Mouse (Mus musculus) liver, embryonic 13.5 days (tissue): ENCODE data around the gene Cpm. TPM values are rescaled to one million over a fixed set of nuclear protein-coding genes. Genes with fewer than 3 reads are reported as not detected.

Experiments
- ATAC-seq: fragments of 200-750 bp; cut with Nextera tagmentation; 2 replicates; pipeline ENCODE4 v1.8.0; 2017; ENCODE audit warnings: low read depth, mild to moderate bottlenecking, moderate number of reproducible peaks, moderate library complexity
- DNase-seq: peaks from one replicate; pipeline ENCODE4 v3.0.0; 2022
- H3K27ac ChIP-seq: fragments of 300-500 bp; sonication (generic); 2 replicates; pipeline ENCODE4 v1.5.1; 2015; ENCODE audit warnings: moderate library complexity, mild to moderate bottlenecking, inconsistent platforms
- H3K27me3 ChIP-seq: fragments of 300-500 bp; sonication (generic); 2 replicates; pipeline ENCODE4 v1.6.1; 2015; ENCODE audit warnings: mild to moderate bottlenecking, inconsistent platforms
- H3K36me3 ChIP-seq: fragments of 300-500 bp; sonication (generic); 2 replicates; pipeline ENCODE4 v1.6.1; 2015; ENCODE audit warnings: mild to moderate bottlenecking, inconsistent platforms
- H3K4me1 ChIP-seq: fragments of 300-500 bp; sonication (generic); replicated peaks from 2 replicates; pipeline ENCODE4 v1.6.1; 2015; ENCODE audit warnings: inconsistent platforms
- H3K4me2 ChIP-seq: fragments of 300-500 bp; sonication (generic); 2 replicates; pipeline ENCODE4 v1.6.1; 2015; ENCODE audit warnings: inconsistent platforms, mild to moderate bottlenecking, moderate library complexity
- H3K4me3 ChIP-seq: fragments of 300-500 bp; sonication (generic); replicated peaks from 2 replicates; pipeline ENCODE4 v1.5.1; 2015; ENCODE audit warnings: mild to moderate bottlenecking, inconsistent platforms
- H3K9ac ChIP-seq: fragments of 300-500 bp; sonication (generic); 2 replicates; pipeline ENCODE4 v1.6.1; 2015; ENCODE audit warnings: mild to moderate bottlenecking, inconsistent platforms
- H3K9me3 ChIP-seq: fragments of 300-500 bp; sonication (generic); replicated peaks from 2 replicates; pipeline ENCODE4 v1.6.1; 2016; ENCODE audit warnings: inconsistent platforms
- WGBS: fragments of 180-500 bp; shearing (Covaris S2); methylation state at CpG from one replicate; pipeline ENCODE4 v1.1.7; 2015; ENCODE audit not compliant: insufficient replicate concordance; 5-methylcytosine and 5-hydroxymethylcytosine counted together
- polyA plus RNA-seq: library from polyadenylated mRNA; unstranded; fragments of >200 nt; fragmentation: Nextera tagmentation; extraction: Ambion mirVana; gene quantifications from 2 replicates; pipeline ENCODE4 v1.2.1, GENCODE M21; 2015

Cpm gene
- polyA plus RNA-seq, 1 experiment from 2014 or later = 19.3 TPM

- Histone ChIP-seq H3K27ac (0 out of 2 replicates have a peak overlapping the region, but pooled peaks have one; percentile 4), H3K9me3 (no peaks in the 10 kb centered on the region), H3K4me3 (no peak overlapping the region), H3K9ac (no peak overlapping the region), H3K27me3 (no peaks in the 10 kb centered on the region), H3K4me1 (peaks cover 31% of the 10 kb centered on the region), H3K4me2 (no peak overlapping the region), H3K36me3 (no peaks in the 10 kb centered on the region)
- ATAC-seq (no peak), DNase-seq (no peak)
- 71% methylated on average over 5 of the region's 5 CpGs for WGBS
Measured at GRCm38 (mm10) chr10:117679029-117679686, 49.9 kb downstream of the Cpm start.

DNA sequence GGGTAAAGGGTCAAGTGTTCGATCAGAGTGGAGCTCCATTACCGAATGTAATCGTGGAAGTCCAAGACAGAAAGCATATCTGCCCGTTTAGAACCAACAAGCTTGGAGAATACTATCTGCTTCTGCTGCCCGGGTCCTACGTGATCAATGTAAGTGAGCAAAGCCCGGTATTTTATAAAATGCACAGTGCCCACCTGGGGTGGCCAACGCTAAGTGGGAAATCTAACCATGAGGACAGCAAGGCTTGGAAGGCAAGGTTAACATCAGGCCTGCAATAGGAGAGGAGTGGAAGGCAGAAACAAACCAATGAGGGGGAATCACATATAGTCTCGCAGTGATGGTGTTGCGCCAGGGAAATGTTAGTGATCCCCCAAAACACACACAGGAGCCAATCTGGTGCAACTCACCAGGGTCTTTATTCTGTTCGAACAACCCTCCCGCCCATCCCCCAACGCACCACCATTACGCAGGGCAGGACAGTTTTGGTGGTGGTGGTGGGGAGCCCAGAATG, 50.7 kb downstream of the Cpm start:
- 82% methylated on average over 14 of the region's 14 CpGs for WGBS

DNA sequence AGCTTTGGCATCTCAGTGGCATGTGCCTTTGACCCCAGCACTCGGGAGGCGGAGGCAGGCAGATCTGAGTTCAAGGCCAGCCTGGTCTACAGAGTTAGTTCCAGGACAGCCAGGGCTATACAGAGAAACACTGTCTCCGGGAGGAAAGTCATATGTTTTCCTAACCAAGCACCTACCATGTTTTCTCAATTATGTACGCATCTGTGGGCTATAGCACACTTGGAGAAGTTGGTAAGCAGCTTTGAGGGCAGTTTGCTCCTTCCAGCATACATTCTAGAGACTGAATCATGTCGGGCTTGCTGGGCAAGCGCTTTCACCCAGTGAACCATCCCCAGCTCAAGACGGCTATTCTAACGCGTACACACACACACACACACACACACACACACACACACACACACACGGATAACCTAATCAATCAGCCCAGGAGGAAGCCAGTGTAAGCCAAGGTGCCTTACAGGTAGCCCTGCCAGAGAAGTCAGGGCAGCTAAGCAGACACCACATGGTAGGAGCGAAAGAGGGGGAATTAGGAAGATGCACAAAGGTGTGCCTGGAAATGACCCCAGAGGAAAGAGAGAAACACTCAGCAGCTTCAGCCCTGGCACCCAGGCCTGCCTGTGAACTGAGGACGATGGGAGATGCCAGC, 51.7 kb downstream of the Cpm start:
- 76% methylated on average over 12 of the region's 12 CpGs for WGBS
- Histone ChIP-seq H3K4me1 (peaks cover 27% of the 10 kb centered on the region), H3K9me3 (no peaks in the 10 kb centered on the region), H3K9ac (no peak overlapping the region), H3K27ac (no peak overlapping the region), H3K36me3 (no peaks in the 10 kb centered on the region), H3K4me2 (no peak overlapping the region), H3K4me3 (no peak overlapping the region), H3K27me3 (no peaks in the 10 kb centered on the region)
- ATAC-seq = no peak
- no peak for DNase-seq

More for the DNA sequence above, 50.7 kb downstream of the Cpm start:
- no peak for ATAC-seq
- no peak overlapping the region for H3K4me3 ChIP-seq
- no peak overlapping the region for H3K9ac ChIP-seq
- no peak overlapping the region for H3K27ac ChIP-seq
- H3K36me3 ChIP-seq = no peaks in the 10 kb centered on the region
- H3K4me1 ChIP-seq = peaks cover 31% of the 10 kb centered on the region
- no peaks in the 10 kb centered on the region for H3K9me3 ChIP-seq
- H3K27me3 ChIP-seq = no peaks in the 10 kb centered on the region
- no peak for DNase-seq
- no peak overlapping the region for H3K4me2 ChIP-seq

GRCm38 (mm10) chr10:117681543-117681942, 52.2 kb downstream of the Cpm start:
- no peak for ATAC-seq
- Histone ChIP-seq H3K36me3 (no peaks in the 10 kb centered on the region), H3K4me3 (no peak overlapping the region), H3K9me3 (no peaks in the 10 kb centered on the region), H3K9ac (no peak overlapping the region), H3K27ac (no peak overlapping the region), H3K4me2 (no peak overlapping the region), H3K4me1 (peaks cover 22% of the 10 kb centered on the region), H3K27me3 (no peaks in the 10 kb centered on the region)
- 87% methylated on average over 3 of the region's 3 CpGs for WGBS
- DNase-seq = no peak

DNA sequence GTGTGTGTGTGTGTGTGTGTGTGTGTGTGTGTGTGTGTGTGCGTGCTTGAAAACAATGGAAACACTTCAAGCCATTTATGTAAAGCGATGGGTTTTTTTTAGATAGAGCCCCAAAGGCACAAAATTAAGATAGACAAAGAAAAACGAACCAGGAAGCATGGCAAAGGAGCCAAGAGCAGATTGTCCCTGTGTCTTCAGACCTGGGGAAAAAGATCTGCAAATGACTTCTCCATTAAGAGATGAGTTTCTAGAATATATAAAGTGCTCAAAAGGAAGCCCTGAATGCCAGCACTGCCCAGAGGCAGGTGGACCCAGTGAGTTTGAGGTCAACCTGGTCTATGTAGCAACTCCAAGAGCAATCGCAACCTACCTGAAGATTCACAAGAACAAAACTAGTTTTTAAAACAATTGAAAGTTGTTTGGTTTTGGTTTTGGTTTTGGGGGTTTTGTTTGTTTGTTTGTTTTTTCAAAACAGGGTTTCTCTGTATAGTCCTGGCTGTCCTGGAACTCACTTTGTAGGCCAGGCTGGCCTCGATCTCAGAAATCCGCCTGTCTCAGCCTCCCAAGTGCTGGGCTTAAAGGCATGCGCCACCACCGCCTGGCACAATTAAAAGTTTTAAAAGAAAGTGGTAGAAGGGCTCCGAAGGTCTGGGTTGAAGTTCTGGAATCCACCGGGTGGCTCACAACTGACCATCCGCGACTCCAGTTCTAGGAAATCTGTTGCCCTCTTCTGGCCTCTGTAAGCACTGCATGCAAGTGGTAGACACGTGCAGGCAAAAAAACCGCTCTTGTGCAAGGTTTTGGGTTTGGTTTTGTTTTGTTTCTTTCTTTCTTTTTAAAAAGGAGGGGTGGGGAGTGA, 52.9 kb downstream of the Cpm start:
- H3K4me1 ChIP-seq = peaks cover 18% of the 10 kb centered on the region
- no peaks in the 10 kb centered on the region for H3K9me3 ChIP-seq
- no peak overlapping the region for H3K27ac ChIP-seq
- ATAC-seq (no peak), DNase-seq (peak; percentile 24)
- no peak overlapping the region for H3K4me3 ChIP-seq
- H3K9ac ChIP-seq = no peak overlapping the region
- no peaks in the 10 kb centered on the region for H3K27me3 ChIP-seq
- no peak overlapping the region for H3K4me2 ChIP-seq
- WGBS = 56% methylated on average over 14 of the region's 14 CpGs
- no peaks in the 10 kb centered on the region for H3K36me3 ChIP-seq

- no peak overlapping the region for H3K4me3 ChIP-seq
- no peak overlapping the region for H3K27ac ChIP-seq
- H3K9me3 ChIP-seq = no peaks in the 10 kb centered on the region
- WGBS = 78% methylated on average over 30 of the region's 30 CpGs
- peaks cover 3% of the 10 kb centered on the region; the same call in 1 of the 2 replicates for H3K36me3 ChIP-seq
- H3K4me1 ChIP-seq = peaks cover 11% of the 10 kb centered on the region
- no peak for DNase-seq
- no peaks in the 10 kb centered on the region for H3K27me3 ChIP-seq
- no peak for ATAC-seq
- H3K4me2 ChIP-seq = no peak overlapping the region
- no peak overlapping the region for H3K9ac ChIP-seq
Measured at GRCm38 (mm10) chr10:117682858-117683733, 53.8 kb downstream of the Cpm start.

GRCm38 (mm10) chr10:117683734-117684037, 54.4 kb downstream of the Cpm start:
- ATAC-seq = no peak
- H3K9me3 ChIP-seq = no peaks in the 10 kb centered on the region
- H3K4me1 ChIP-seq = peaks cover 5% of the 10 kb centered on the region
- no peak overlapping the region for H3K4me2 ChIP-seq
- no peak for DNase-seq
- WGBS = 85% methylated on average over 9 of the region's 9 CpGs
- H3K27ac ChIP-seq = no peak overlapping the region
- H3K27me3 ChIP-seq = no peaks in the 10 kb centered on the region
- no peak overlapping the region for H3K4me3 ChIP-seq
- H3K9ac ChIP-seq = no peak overlapping the region
- H3K36me3 ChIP-seq = peaks cover 9% of the 10 kb centered on the region; the same call in 1 of the 2 replicates

GRCm38 (mm10) chr10:117684298-117685170, 55.2 kb downstream of the Cpm start:
- no peaks in the 10 kb centered on the region for H3K4me1 ChIP-seq
- no peak for ATAC-seq
- no peak for DNase-seq
- no peaks in the 10 kb centered on the region for H3K27me3 ChIP-seq
- H3K4me3 ChIP-seq = no peak overlapping the region
- H3K27ac ChIP-seq = no peak overlapping the region
- H3K9ac ChIP-seq = no peak overlapping the region
- H3K9me3 ChIP-seq = no peaks in the 10 kb centered on the region
- H3K4me2 ChIP-seq = no peak overlapping the region
- 67% methylated on average over 19 of the region's 19 CpGs for WGBS
- peaks cover 17% of the 10 kb centered on the region for H3K36me3 ChIP-seq

DNA sequence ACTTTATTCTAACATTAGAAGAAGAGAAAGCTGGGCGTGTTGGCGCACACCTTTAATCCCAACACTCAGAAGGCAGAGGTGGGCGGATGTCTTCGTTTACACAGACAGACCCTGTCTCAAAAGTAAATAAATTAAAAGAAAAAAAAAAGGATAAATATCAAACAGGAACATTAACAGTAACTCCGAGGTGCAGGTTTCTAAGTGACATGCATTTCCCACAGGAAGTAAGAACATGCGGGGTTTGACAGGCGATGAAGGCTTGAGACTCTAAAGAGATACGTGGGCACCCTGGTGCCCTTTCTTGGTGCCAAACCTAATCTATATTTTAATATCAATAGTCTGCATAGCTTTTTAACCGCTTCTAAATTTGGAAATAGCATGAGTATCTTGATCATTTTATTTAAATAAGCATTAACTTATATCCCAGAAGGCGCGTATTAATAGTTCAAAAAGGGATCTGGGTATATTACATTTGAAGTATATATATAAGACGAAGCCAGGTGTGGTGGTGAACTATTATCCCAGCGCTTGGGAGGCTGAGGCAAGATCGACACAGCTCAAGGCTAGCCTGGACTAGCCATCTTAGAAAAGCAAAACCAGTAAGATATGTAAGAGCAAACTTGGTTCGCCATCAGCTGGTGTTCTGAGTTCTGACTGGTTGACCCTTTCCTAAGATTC, 56.0 kb downstream of the Cpm start:
- ATAC-seq (no peak), DNase-seq (no peak)
- Histone ChIP-seq H3K27ac (no peak overlapping the region), H3K9me3 (no peaks in the 10 kb centered on the region), H3K27me3 (no peaks in the 10 kb centered on the region), H3K4me3 (no peak overlapping the region), H3K4me1 (no peaks in the 10 kb centered on the region), H3K36me3 (peaks cover 23% of the 10 kb centered on the region), H3K9ac (no peak overlapping the region), H3K4me2 (no peak overlapping the region)
- WGBS = 69% methylated on average over 15 of the region's 15 CpGs
